In the genomic region with DNA sequence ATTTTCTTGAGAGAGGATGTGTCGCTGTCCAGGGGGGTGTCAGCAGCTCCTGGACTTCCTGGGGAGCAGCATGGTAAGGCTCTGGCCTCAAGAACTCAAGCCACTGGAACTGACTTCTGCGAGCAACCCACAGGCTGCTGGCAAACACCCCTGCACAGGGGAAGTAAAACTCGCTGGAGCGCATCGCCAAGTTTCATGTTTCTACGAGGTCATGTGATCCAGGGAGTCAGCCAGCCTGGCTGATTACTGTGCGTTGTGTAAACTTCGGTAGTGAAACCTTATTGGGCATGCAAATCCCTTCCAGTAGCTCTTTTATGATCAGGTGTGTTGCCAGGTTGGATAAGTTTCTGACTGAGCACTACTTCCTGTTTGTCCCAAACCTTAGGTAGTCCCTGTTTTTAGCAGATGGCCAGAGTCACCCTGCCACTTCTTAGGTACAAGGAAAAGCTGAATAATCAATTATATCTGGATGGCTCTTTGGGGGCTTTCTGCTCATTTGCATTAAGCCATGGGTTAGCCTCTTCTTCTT, we compare ENCODE assay signal across 8 mouse cellular contexts. TPM values are rescaled to one million over a fixed set of nuclear protein-coding genes. Genes with fewer than 3 reads are reported as not detected.
DNase-seq lines count a peak whose midpoint lies in the region; ATAC-seq and TF ChIP-seq lines count a peak whose summit lies in the region.

A gene (minus strand): TSS at position 479 of the 529 bp plus-strand sequence.

- H3K9me3 ChIP-seq in neural tube, embryonic 15.5 days (replicated peaks) = no peaks in the 10 kb centered on the region
- no peaks in the 10 kb centered on the region for H3K9me3 ChIP-seq in embryonic facial prominence, embryonic 13.5 days
- H3K9me3 ChIP-seq in stomach, postnatal 0 days (ENCODE audit: control insufficient read depth, low read length) = no peaks in the 10 kb centered on the region
- no peaks in the 10 kb centered on the region for H3K9me3 ChIP-seq in forebrain, embryonic 12.5 days

- peaks cover 42% of the 10 kb centered on the region for H3K79me2 ChIP-seq in macrophage (ENCODE audit: inconsistent target)

- no peak within 1 kb of the TSS for H3K9ac ChIP-seq in neural tube, embryonic 15.5 days (replicated peaks)
- H3K9ac ChIP-seq in embryonic facial prominence, embryonic 13.5 days = no peak within 1 kb of the TSS
- H3K9ac ChIP-seq in stomach, postnatal 0 days (ENCODE audit: low read length) = no peak within 1 kb of the TSS
- no peak within 1 kb of the TSS for H3K9ac ChIP-seq in forebrain, embryonic 12.5 days

- WGBS in neural tube, embryonic 15.5 days = 66% methylated on average over 8 of the region's 8 CpGs
- WGBS in embryonic facial prominence, embryonic 13.5 days = 18% methylated on average over 8 of the region's 8 CpGs
- 0% methylated on average over 8 of the region's 8 CpGs for WGBS in macrophage (ENCODE audit: missing documents)
- whole genome bisulfite sequencing in stomach, postnatal 0 days = 24% methylated on average over 8 of the region's 8 CpGs
- WGBS in forebrain, embryonic 12.5 days = 77% methylated on average over 8 of the region's 8 CpGs

- no peaks in the 10 kb centered on the region for H3K36me3 ChIP-seq in neural tube, embryonic 15.5 days
- no peaks in the 10 kb centered on the region for H3K36me3 ChIP-seq in embryonic facial prominence, embryonic 13.5 days
- H3K36me3 ChIP-seq in macrophage (ENCODE audit: inconsistent target) = 0 out of 2 replicates have a peak, but pooled peaks cover 3% of the 10 kb centered on the region
- H3K36me3 ChIP-seq in stomach, postnatal 0 days (ENCODE audit: control insufficient read depth, insufficient read depth, low read length) = no peaks in the 10 kb centered on the region
- H3K36me3 ChIP-seq in forebrain, embryonic 12.5 days (replicated peaks) = no peaks in the 10 kb centered on the region

- H3K27me3 ChIP-seq in neural tube, embryonic 15.5 days (replicated peaks) = 0 out of 2 replicates have a peak, but pooled peaks cover 2% of the 10 kb centered on the region
- no peaks in the 10 kb centered on the region for H3K27me3 ChIP-seq in embryonic facial prominence, embryonic 13.5 days
- H3K27me3 ChIP-seq in stomach, postnatal 0 days (ENCODE audit: control insufficient read depth, insufficient read depth, low read length) = no peaks in the 10 kb centered on the region
- H3K27me3 ChIP-seq in forebrain, embryonic 12.5 days = 0 out of 2 replicates have a peak, but pooled peaks cover 3% of the 10 kb centered on the region

- no peak for ATAC-seq in neural tube, embryonic 15.5 days (ENCODE audit: low FRiP score)
- 0 out of 2 replicates have a peak, but pooled peaks have one; percentile 56 for ATAC-seq in embryonic facial prominence, embryonic 13.5 days (ENCODE audit: insufficient number of reproducible peaks, insufficient read depth, low FRiP score, low TSS enrichment, low read depth)
- peak; percentile 55 to 75 for ATAC-seq in hematopoietic stem cell, adult 5-6 weeks (replicated peaks in 1 of 2; ENCODE audit: insufficient read depth in 1 of 2, low FRiP score in 2 of 2, low TSS enrichment in 1 of 2, low read depth in 1 of 2, poor library complexity in 2 of 2, severe bottlenecking in 2 of 2)
- ATAC-seq in stomach, postnatal 0 days (ENCODE audit: low FRiP score, low TSS enrichment) = peak; percentile 87
- ATAC-seq in forebrain, embryonic 12.5 days (ENCODE audit: low FRiP score) = no peak

- no peak for TF ChIP-seq CTCF in stomach, postnatal 0 days (IDR thresholded peaks at IDR 0.05; ENCODE audit: low read depth)

- intact Hi-C loops in left cerebral cortex, postnatal 14 days (cut with DNase I) = no loop called here

- no peak within 1 kb of the TSS for H3K4me3 ChIP-seq in neural tube, embryonic 15.5 days (replicated peaks)
- H3K4me3 ChIP-seq in embryonic facial prominence, embryonic 13.5 days = 0 out of 2 replicates have a peak within 1 kb of the TSS, but pooled peaks have one; percentile 3
- H3K4me3 ChIP-seq in macrophage (ENCODE audit: inconsistent target) = peak within 1 kb of the TSS; percentile 51
- H3K4me3 ChIP-seq in stomach, postnatal 0 days (ENCODE audit: low read depth, low read length) = no peak within 1 kb of the TSS
- H3K4me3 ChIP-seq in forebrain, embryonic 12.5 days (replicated peaks) = no peak within 1 kb of the TSS

- H3K4me2 ChIP-seq in neural tube, embryonic 15.5 days = 0 out of 2 replicates have a peak within 1 kb of the TSS, but pooled peaks have one; percentile 6
- H3K4me2 ChIP-seq in embryonic facial prominence, embryonic 13.5 days = peak within 1 kb of the TSS; percentile 32
- H3K4me2 ChIP-seq in stomach, postnatal 0 days (replicated peaks; ENCODE audit: low read depth) = no peak within 1 kb of the TSS; the same call in 1 of the 2 replicates
- no peak within 1 kb of the TSS for H3K4me2 ChIP-seq in forebrain, embryonic 12.5 days

- no peak for DNase-seq in neural tube, embryonic 10.5 days (ENCODE audit: extremely low spot score, low spot score)
- DNase-seq in left cerebral cortex, postnatal 14 days (ENCODE audit: low spot score in 2 of 2) = peak; percentile 66 to 76
- DNase-seq in stomach, postnatal 0 days (ENCODE audit: low spot score) = peak; percentile 79

- H3K27ac ChIP-seq in neural tube, embryonic 15.5 days (replicated peaks) = no peak within 1 kb of the TSS
- H3K27ac ChIP-seq in embryonic facial prominence, embryonic 13.5 days = 0 out of 2 replicates have a peak within 1 kb of the TSS, but pooled peaks have one; percentile 22
- peak within 1 kb of the TSS; percentile 100 for H3K27ac ChIP-seq in macrophage
- H3K27ac ChIP-seq in stomach, postnatal 0 days (replicated peaks) = 0 out of 2 replicates have a peak within 1 kb of the TSS, but pooled peaks have one; percentile 5
- H3K27ac ChIP-seq in forebrain, embryonic 12.5 days = no peak within 1 kb of the TSS

- peaks cover 10% of the 10 kb centered on the region for H3K4me1 ChIP-seq in neural tube, embryonic 15.5 days
- peaks cover 10% of the 10 kb centered on the region for H3K4me1 ChIP-seq in embryonic facial prominence, embryonic 13.5 days
- H3K4me1 ChIP-seq in stomach, postnatal 0 days (replicated peaks; ENCODE audit: control insufficient read depth, insufficient read depth) = no peaks in the 10 kb centered on the region
- peaks cover 4% of the 10 kb centered on the region; the same call in 1 of the 2 replicates for H3K4me1 ChIP-seq in forebrain, embryonic 12.5 days

- no peak for TF ChIP-seq EP300 in stomach, postnatal 0 days (optimal IDR thresholded peaks at IDR 0.05)

RNA-seq across cellular contexts. Expression of the gene that starts here (rescaled TPM):
- polyA plus RNA-seq in neural tube, embryonic 15.5 days (2015; fragmentation: Nextera tagmentation; extraction: Ambion mirVana) = 1.0 and 3.7 TPM in 2 replicates
- polyA plus RNA-seq in embryonic facial prominence, embryonic 13.5 days (2015; fragmentation: Nextera tagmentation; extraction: Ambion mirVana) = 2.2 and 2.9 TPM in 2 replicates
- total RNA-seq in hematopoietic stem cell, adult 5-6 weeks (2017) = 3.5 and 4.1 TPM in 2 replicates
- 1 to 10 TPM; 5.1 to 5.4 TPM for total RNA-seq in left cerebral cortex, postnatal 14 days (2021)
- total RNA-seq in macrophage (2018; cell fraction: chromatin; rRNA removed) = 100 to 1,000 TPM; 104 to 264 (median 194) TPM
- total RNA-seq in macrophage (2018; cell fraction: cytosol; rRNA removed) = 100 to 1,000 TPM; 161 to 197 (median 179) TPM
- 100 to 1,000 TPM in 25 of 26 experiments, 10 to 100 TPM in 1; 97.5 to 181 (median 129) TPM for total RNA-seq in macrophage (2018; cell fraction: nucleus; rRNA removed)
- 96.2 to 234 TPM (median 144 TPM) in 3 replicates for polyA plus RNA-seq in macrophage (2018)
- 8.7 and 9.9 TPM in 2 replicates for polyA plus RNA-seq in stomach, postnatal 0 days (2015; fragmentation: Nextera tagmentation; extraction: Ambion mirVana)
- 1.2 TPM in 2 replicates for polyA plus RNA-seq in forebrain, embryonic 12.5 days (2016; fragmentation: Nextera tagmentation; extraction: Ambion mirVana)

Comparison
In these comparisons a context has a peak if more than half of its experiments do, and no peak if none do; other contexts are left out.
1. ATAC-seq: peak in embryonic facial prominence, embryonic 13.5 days (single experiment), hematopoietic stem cell, adult 5-6 weeks (2 of 2) and stomach, postnatal 0 days (single experiment); none in neural tube, embryonic 15.5 days (single experiment) and forebrain, embryonic 12.5 days (single experiment).
2. H3K27ac ChIP-seq: peak in embryonic facial prominence, embryonic 13.5 days (single experiment), macrophage (single experiment) and stomach, postnatal 0 days (single experiment); none in neural tube, embryonic 15.5 days (single experiment) and forebrain, embryonic 12.5 days (single experiment).
3. H3K4me2 ChIP-seq: peak in neural tube, embryonic 15.5 days (single experiment) and embryonic facial prominence, embryonic 13.5 days (single experiment); none in stomach, postnatal 0 days (single experiment) and forebrain, embryonic 12.5 days (single experiment).
4. H3K4me3 ChIP-seq: peak in embryonic facial prominence, embryonic 13.5 days (single experiment) and macrophage (single experiment); none in neural tube, embryonic 15.5 days (single experiment), stomach, postnatal 0 days (single experiment) and forebrain, embryonic 12.5 days (single experiment).